ENCODE assay signal across 20 mouse cellular contexts in genomic region chr12:28552299-28552698, GRCm38 (mm10). TPM values are rescaled to one million over a fixed set of nuclear protein-coding genes. Genes with fewer than 3 reads are reported as not detected.
DNase-seq lines count a peak whose midpoint lies in the region; ATAC-seq and TF ChIP-seq lines count a peak whose summit lies in the region.
"Had no signal": no experiment of that assay in that cellular context is flagged by ENCODE, and none has a peak within 500 bp of the region (broad histone marks: within the 10 kb centered on the region; RNA-seq: fewer than 3 reads in every experiment).

Dcdc2c (minus strand) TSS chr12:28552399.

- TF ChIP-seq CTCF in E14TG2a.4 (conservative IDR thresholded peaks at IDR 0.05; ENCODE audit: low read length) (no peak), G1E (IDR thresholded peaks at IDR 0.05; ENCODE audit: low read depth, low read length) (no peak)

- H3K9ac ChIP-seq in heart, embryonic 16.5 days (ENCODE audit: low read length), result no peak within 1 kb of the TSS
- H3K9ac ChIP-seq in kidney, embryonic 16.5 days (replicated peaks; ENCODE audit: low read length), result no peak within 1 kb of the TSS
- H3K9ac ChIP-seq: embryonic facial prominence, embryonic 13.5 days had no signal

- ATAC-seq in heart, embryonic 16.5 days (replicated peaks; ENCODE audit: extremely low read depth, insufficient read depth, low FRiP score), result no peak
- ATAC-seq in kidney, embryonic 16.5 days (ENCODE audit: low FRiP score, low TSS enrichment), result peak; percentile 23; the same call in 1 of the 2 replicates
- ATAC-seq in G1E (ENCODE audit: extremely low read depth, insufficient number of reproducible peaks, low FRiP score, poor library complexity, severe bottlenecking), result no peak

- H3K27ac ChIP-seq in heart, embryonic 16.5 days (ENCODE audit: low read length), result no peak within 1 kb of the TSS
- no peak within 1 kb of the TSS for H3K27ac ChIP-seq in kidney, embryonic 16.5 days (ENCODE audit: low read length)
- H3K27ac ChIP-seq: embryonic facial prominence, embryonic 13.5 days; forebrain, embryonic 10.5 days; macrophage had no signal

- H3K4me1 ChIP-seq in heart, embryonic 16.5 days (ENCODE audit: control insufficient read depth, insufficient read depth, low read length), result no peaks in the 10 kb centered on the region
- 0 out of 2 replicates have a peak, but pooled peaks cover 3% of the 10 kb centered on the region for H3K4me1 ChIP-seq in kidney, embryonic 16.5 days (ENCODE audit: insufficient read depth, low read length)
- H3K4me1 ChIP-seq in E14TG2a.4 (replicated peaks; ENCODE audit: low read depth, low read length), result peaks cover 10% of the 10 kb centered on the region; the same call in 1 of the 2 replicates
- no peaks in the 10 kb centered on the region; the same call in 1 of the 2 replicates for H3K4me1 ChIP-seq in G1E (ENCODE audit: insufficient read depth, low read depth, low read length)

- 55% methylated on average over 15 of the region's 15 CpGs for WGBS in heart, embryonic 16.5 days
- 63% methylated on average over 15 of the region's 15 CpGs for WGBS in kidney, embryonic 16.5 days

- DNase-seq in heart, adult 18-20 months, result no peak
- no peak for DNase-seq in kidney, postnatal 25 days
- DNase-seq in G1E (ENCODE audit: low spot score), result no peak
- no peak for DNase-seq in gastrocnemius, postnatal 4 days (ENCODE audit: low spot score in 2 of 2)
- no peak for DNase-seq in frontal cortex, postnatal 36 days (ENCODE audit: low spot score in 2 of 2)
- DNase-seq: adrenal gland, postnatal 14 days; cerebellum, adult 2 months; gastrocnemius, postnatal 25 days; left cerebral cortex, postnatal 4 days; lung, adult 2 months; right cerebral cortex, adult 18-20 months; thymus, postnatal 25 days had no signal

- H3K4me2 ChIP-seq in heart, embryonic 16.5 days (ENCODE audit: low read depth, low read length), result peak within 1 kb of the TSS; percentile 29; the same call in 1 of the 2 replicates
- H3K4me2 ChIP-seq in kidney, embryonic 16.5 days (replicated peaks; ENCODE audit: low read depth, low read length), result peak within 1 kb of the TSS; percentile 27; the same call in 1 of the 2 replicates
- H3K4me2 ChIP-seq: embryonic facial prominence, embryonic 13.5 days had no signal

- no peaks in the 10 kb centered on the region; the same call in 1 of the 2 replicates for H3K27me3 ChIP-seq in heart, embryonic 16.5 days (ENCODE audit: control insufficient read depth, insufficient read depth, low read length)
- H3K27me3 ChIP-seq in kidney, embryonic 16.5 days (ENCODE audit: insufficient read depth, low read length), result no peaks in the 10 kb centered on the region
- H3K27me3 ChIP-seq in E14TG2a.4 (ENCODE audit: insufficient read depth, low read length) (peaks cover 39% of the 10 kb centered on the region), G1E (ENCODE audit: insufficient read depth, low read length) (no peaks in the 10 kb centered on the region)
- H3K27me3 ChIP-seq: embryonic facial prominence, embryonic 13.5 days had no signal

- H3K36me3 ChIP-seq in heart, embryonic 16.5 days (ENCODE audit: control insufficient read depth, insufficient read depth), result no peaks in the 10 kb centered on the region
- no peaks in the 10 kb centered on the region for H3K36me3 ChIP-seq in kidney, embryonic 16.5 days (ENCODE audit: insufficient read depth, low read length)
- H3K36me3 ChIP-seq in E14TG2a.4 (ENCODE audit: insufficient read depth, low read length) (no peaks in the 10 kb centered on the region), G1E (replicated peaks) (no peaks in the 10 kb centered on the region)
- H3K36me3 ChIP-seq: embryonic facial prominence, embryonic 13.5 days; forebrain, embryonic 10.5 days had no signal

- no peaks in the 10 kb centered on the region for H3K9me3 ChIP-seq in heart, embryonic 16.5 days (replicated peaks; ENCODE audit: control insufficient read depth, low read length)
- no peaks in the 10 kb centered on the region for H3K9me3 ChIP-seq in kidney, embryonic 16.5 days (ENCODE audit: low read length)
- no peaks in the 10 kb centered on the region for H3K9me3 ChIP-seq in E14TG2a.4 (ENCODE audit: low read length)
- H3K9me3 ChIP-seq in G1E (replicated peaks), result peaks cover 24% of the 10 kb centered on the region
- H3K9me3 ChIP-seq: embryonic facial prominence, embryonic 13.5 days; forebrain, embryonic 10.5 days had no signal

- H3K4me3 ChIP-seq in heart, embryonic 16.5 days (ENCODE audit: low read length), result no peak within 1 kb of the TSS
- no peak within 1 kb of the TSS for H3K4me3 ChIP-seq in kidney, embryonic 16.5 days (ENCODE audit: low read length)
- peak within 1 kb of the TSS; percentile 76 for H3K4me3 ChIP-seq in E14TG2a.4 (replicated peaks; ENCODE audit: low read length)
- H3K4me3 ChIP-seq in G1E (ENCODE audit: low read depth, low read length), result peak within 1 kb of the TSS; percentile 31; the same call in 1 of the 2 replicates
- H3K4me3 ChIP-seq: embryonic facial prominence, embryonic 13.5 days; forebrain, embryonic 10.5 days had no signal

RNA-seq across cellular contexts. Expression of gene Dcdc2c, which starts in this region (rescaled TPM):
- polyA plus RNA-seq in heart, embryonic 16.5 days (2015; fragmentation: Nextera tagmentation; extraction: Ambion mirVana), result 0.09 and 0.16 TPM in 2 replicates
- not detected for total RNA-seq in heart, adult 18-20 months (2021)
- 0.10 TPM in 1 of 2 replicates, not detected in the other for polyA plus RNA-seq in kidney, embryonic 16.5 days (2015; fragmentation: Nextera tagmentation; extraction: Ambion mirVana)
- total RNA-seq in G1E (2014; fragmentation: Nextera tagmentation), result not detected in 2 replicates
- total RNA-seq in G1E (2017), result 0.16 and 0.52 TPM in 2 replicates
- polyA plus RNA-seq in G1E (2012), result not detected in 2 replicates
- under 1 TPM; 0.62 to 0.81 TPM for total RNA-seq in gastrocnemius, postnatal 4 days (2021)
- total RNA-seq: common myeloid progenitor, adult 5-6 weeks; gastrocnemius, postnatal 25 days had no signal
- polyA plus RNA-seq: cerebellum, adult 2 months; lung, adult 2 months; macrophage; stomach, embryonic 14.5 days had no signal

Comparison
In these comparisons a context has a peak if more than half of its experiments do, and no peak if none do; other contexts are left out.
1. Peak in ATAC-seq and H3K4me2 ChIP-seq in kidney, embryonic 16.5 days; RNA of the gene not detected or under 1 TPM.
2. H3K4me3 ChIP-seq: peak in E14TG2a.4 (single experiment) and G1E (single experiment); none in heart, embryonic 16.5 days (single experiment) and kidney, embryonic 16.5 days (single experiment).